Mouse (Mus musculus) ZHBTc4 (cell line): ENCODE results near the gene Daxx.

Experiments
- DNase-seq: peaks from one replicate; pipeline ENCODE4 v3.0.0-alpha.2; 2011; ENCODE audit warnings: low read depth, low spot score

The Daxx gene

GRCm38 (mm10) chr17:33920282-33921097 lies 11.3 kb downstream of the Daxx start:
- DNase-seq = peak; percentile 91

GRCm38 (mm10) chr17:33921361-33921760 lies 12.1 kb downstream of the Daxx start:
- DNase-seq = no peak

- peak; percentile 83 for DNase-seq
Measured at GRCm38 (mm10) chr17:33924577-33925283, 15.5 kb downstream of the Daxx start.

- DNase-seq = peak; percentile 70
Measured at GRCm38 (mm10) chr17:33925406-33926116, 16.3 kb downstream of the Daxx start.

GRCm38 (mm10) chr17:33926207-33926932 lies 17.2 kb downstream of the Daxx start:
- peak; percentile 73 for DNase-seq

- DNase-seq = no peak
Measured at GRCm38 (mm10) chr17:33928251-33928947, 19.2 kb downstream of the Daxx start.

- peak; percentile 98 for DNase-seq
Measured at GRCm38 (mm10) chr17:33929371-33930279, 20.4 kb downstream of the Daxx start, which contains the start of gene Rgl2. TSS of gene Rgl2 (plus strand) at chr17:33929543.

- peak; percentile 83 for DNase-seq
Measured at GRCm38 (mm10) chr17:33930280-33931158, 21.3 kb downstream of the Daxx start.

- DNase-seq = no peak
Measured at GRCm38 (mm10) chr17:33931159-33931866, 22.1 kb downstream of the Daxx start.

GRCm38 (mm10) chr17:33931947-33932346 lies 22.7 kb downstream of the Daxx start:
- DNase-seq = no peak

GRCm38 (mm10) chr17:33932448-33932847 lies 23.2 kb downstream of the Daxx start:
- DNase-seq = no peak

- no peak for DNase-seq
Measured at GRCm38 (mm10) chr17:33932970-33933369, 23.8 kb downstream of the Daxx start.

- DNase-seq = no peak
Measured at GRCm38 (mm10) chr17:33935422-33936055, 26.3 kb downstream of the Daxx start.

- DNase-seq = no peak
Measured at GRCm38 (mm10) chr17:33936993-33937392, 27.8 kb downstream of the Daxx start.

GRCm38 (mm10) chr17:33938783-33939182 lies 29.6 kb downstream of the Daxx start:
- peak; percentile 62 for DNase-seq

GRCm38 (mm10) chr17:33940206-33940805 lies 31.1 kb downstream of the Daxx start, which contains the start of the genes Pfdn6 and Wdr46:
TSS of gene Pfdn6 (minus strand) at chr17:33940343.
TSS of gene Wdr46 (plus strand) at chr17:33940660.
- peak; percentile 95 for DNase-seq

- peak; percentile 51 for DNase-seq
Measured at GRCm38 (mm10) chr17:33940981-33941380, 31.8 kb downstream of the Daxx start.
